Mouse (Mus musculus) gastrocnemius, adult 8-10 months (tissue): Measurements from ENCODE around the gene Il22ra2. TPM values are rescaled to one million over a fixed set of nuclear protein-coding genes. Genes with fewer than 3 reads are reported as not detected.

Source experiments
- total RNA-seq, 4 experiments: library from RNA; stranded (reverse); gene quantifications; 2 replicates each; pipeline ENCODE4 v1.2.4; 2022

The Il22ra2 gene
- total RNA-seq, 4 experiments from 2014 or later: not detected

Other genes with a start within 250 kb of the Il22ra2 start
- 10 to 100 TPM; 13.2 to 24.6 (median 20.5) TPM for gene Ifngr1, start 30.0 kb upstream of the Il22ra2 start, total RNA-seq
- gene Il20ra, start 90.6 kb downstream of the Il22ra2 start, total RNA-seq: under 1 TPM in 1 of 4 experiments, not detected in 3; 0.27 TPM
- not detected for gene Slc35d3, start 229.5 kb downstream of the Il22ra2 start, total RNA-seq